Mouse (Mus musculus) olfactory bulb, adult 2 months (tissue): ENCODE measurements around the gene Gabrr1.

Source experiments
- CTCF ChIP-seq: fragments of 200-500 bp; IDR thresholded peaks from 2 replicates; pipeline ENCODE4 v1.5.1; 2012; ENCODE audit warnings: low read depth, mild to moderate bottlenecking, low read length, moderate library complexity; ENCODE audit not compliant: insufficient read depth
- POLR2A ChIP-seq: fragments of 200-500 bp; IDR thresholded peaks from 2 replicates; pipeline ENCODE4 v1.6.1; 2012; ENCODE audit warnings: mild to moderate bottlenecking, low read depth, low read length, moderate library complexity; ENCODE audit not compliant: insufficient read depth

GRCm38 (mm10) chr4:33147825-33148224, 15.5 kb downstream of the Gabrr1 start:
- TF ChIP-seq CTCF (no peak), POLR2A (no peak)
